Mouse (Mus musculus) spleen, adult 18-20 months (tissue): ENCODE measurements at regions not wholly inside any gene's neighbourhood (a gene's known extent, or its start where the extent isn't known, plus 50 kb on each side); places are given as distances from the start of the nearest gene placed in this dataset.

ENCODE experiments used
- DNase-seq, 2 experiments: peaks; one replicate each; pipeline ENCODE4 v3.0.0; 2022; ENCODE audit warnings: mixed read lengths in 2 of 2

DNA sequence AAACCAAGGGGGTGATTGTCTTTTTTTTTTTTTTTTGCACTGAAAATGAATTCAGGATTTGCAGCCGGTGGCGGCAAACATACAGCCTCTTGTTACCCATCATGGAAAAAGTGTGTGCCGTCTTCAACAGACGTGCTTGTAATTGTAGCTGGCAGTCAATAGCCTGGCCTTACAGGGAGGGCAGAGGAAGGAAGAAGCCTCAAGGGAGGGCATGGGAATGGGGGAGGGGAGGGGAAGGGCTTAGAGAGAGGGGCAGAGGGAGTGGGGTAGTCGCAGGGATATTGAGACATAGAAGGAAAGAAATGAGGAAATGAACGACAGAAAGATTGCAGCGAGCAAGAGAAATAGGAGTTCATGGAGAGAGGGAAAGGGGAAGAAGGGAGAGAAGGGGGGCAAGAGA is 137.4 kb upstream of the Zc3h12a start:
- no peak for DNase-seq

DNA sequence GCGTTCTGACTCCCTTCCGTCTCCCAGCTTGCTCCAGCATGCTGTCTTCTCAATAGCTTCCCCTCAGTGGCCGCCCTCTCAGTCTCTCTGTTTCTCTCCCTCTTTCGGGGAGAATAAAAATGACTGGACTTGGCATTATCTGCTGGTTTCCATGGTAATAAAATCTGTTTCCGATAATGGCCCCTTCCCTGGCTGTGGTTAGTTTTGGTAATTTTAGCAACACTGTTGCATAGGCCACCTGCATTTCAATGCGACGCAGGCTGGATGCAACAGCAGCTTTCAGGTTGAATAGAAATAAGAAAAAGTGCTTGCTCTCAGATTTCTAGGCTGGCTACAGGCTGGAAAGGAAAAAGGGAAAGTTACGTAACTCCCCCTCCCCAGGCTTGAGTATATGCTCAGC is 133.9 kb upstream of the Zc3h12a start:
- no peak for DNase-seq

DNA sequence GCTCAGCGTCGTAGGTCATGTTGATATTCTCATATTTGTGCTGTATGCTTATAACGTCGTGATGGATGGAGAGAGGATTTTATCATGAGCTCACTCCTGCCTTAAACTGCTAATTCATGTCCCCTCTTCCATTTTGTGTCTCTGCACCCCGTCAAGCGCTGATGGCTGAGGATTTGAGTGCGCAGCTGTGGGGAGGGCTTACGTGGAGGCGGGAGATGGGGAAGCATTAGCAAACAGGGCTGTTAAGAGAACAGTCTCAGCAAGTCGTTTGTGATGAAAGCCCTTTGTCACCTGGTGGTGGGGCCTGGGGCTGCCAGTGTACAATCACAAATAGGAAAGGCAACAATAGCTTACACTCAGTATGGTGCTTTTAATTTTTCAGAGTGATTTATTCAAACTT is 131.7 kb upstream of the Zc3h12a start:
- no peak for DNase-seq

DNA sequence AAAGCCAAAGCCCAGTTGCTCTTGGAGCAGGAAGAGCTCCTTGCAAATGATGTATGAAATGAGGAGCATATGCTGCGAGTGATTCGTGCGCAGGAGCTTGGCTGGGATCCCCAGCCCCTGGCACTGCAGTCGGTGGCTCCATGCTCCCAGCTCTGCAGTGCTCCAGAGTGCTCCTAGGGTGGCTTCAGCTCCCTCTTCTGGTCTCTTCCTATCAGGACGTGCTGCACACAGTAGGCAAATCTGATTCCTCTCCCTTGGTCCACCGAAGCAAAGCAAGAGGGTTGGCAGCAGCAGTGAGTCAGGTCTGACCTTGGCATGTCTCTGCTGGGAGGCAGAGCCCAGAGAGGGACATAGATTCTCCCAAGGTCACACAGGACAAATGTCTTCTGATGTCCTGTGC is 130.3 kb upstream of the Zc3h12a start:
- DNase-seq: no peak

GRCm38 (mm10) chr4:125253161-125253560 is 125.5 kb upstream of the Zc3h12a start:
- DNase-seq: no peak

- DNase-seq: no peak
These were observed 124.6 kb upstream of the Zc3h12a start for GRCm38 (mm10) chr4:125252228-125252627.

- no peak for DNase-seq
These were observed 121.4 kb upstream of the Zc3h12a start for GRCm38 (mm10) chr4:125249061-125249460.

- DNase-seq: no peak
These were observed 118.5 kb upstream of the Zc3h12a start for GRCm38 (mm10) chr4:125246171-125246570.

DNA sequence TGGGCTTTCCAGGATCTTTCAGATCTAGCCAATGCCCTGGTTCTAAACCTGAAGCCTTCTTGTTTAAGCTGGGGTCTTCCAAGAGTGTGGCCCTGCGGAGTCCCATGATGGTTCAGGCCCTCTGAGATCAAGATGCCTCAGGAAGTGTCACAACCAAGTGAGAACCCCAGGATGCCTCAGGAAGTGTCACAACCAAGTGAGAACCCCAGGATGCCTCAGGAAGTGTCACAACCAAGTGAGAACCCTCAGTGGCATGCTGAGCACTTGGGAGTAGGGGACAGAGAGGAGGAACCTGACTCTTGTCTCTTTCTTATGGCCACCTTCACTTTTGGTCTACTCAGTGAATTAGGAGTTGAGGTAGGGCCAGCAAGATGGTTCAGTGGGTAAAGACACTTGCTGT is 114.9 kb upstream of the Zc3h12a start:
- no peak for DNase-seq

DNA sequence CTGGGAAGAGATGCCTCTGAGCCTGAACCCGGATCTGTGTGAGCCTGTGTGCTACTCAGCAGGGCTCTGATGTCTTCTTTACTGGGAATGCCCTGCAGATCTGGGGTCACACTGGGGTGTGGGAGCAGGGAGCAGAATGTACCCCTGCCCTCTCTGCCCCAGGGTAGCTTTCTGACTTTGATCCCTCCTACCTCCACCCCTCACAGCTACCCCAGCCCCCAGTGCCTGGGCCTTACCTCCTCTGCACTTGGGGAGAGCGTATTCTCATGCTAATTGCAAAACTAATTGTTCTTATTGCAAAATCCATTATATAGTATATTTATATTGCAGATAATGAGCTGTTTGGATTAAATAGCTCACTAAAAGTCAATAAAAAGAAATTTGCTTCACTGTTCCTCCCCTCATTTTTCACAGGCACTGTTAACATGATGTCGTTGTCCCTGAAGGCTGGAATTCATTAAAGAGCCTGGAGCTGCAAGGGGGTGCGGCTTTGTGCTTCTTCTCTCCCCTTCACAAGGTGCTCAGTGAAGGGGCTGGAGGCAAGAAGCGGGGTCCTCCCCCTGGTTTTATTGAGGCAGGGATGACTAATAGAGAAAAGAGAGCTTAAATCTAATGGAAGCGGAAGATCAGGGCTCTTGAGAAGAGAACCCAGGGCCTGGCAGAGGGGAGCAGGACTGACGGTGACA is 114.1 kb upstream of the Zc3h12a start:
- no peak for DNase-seq

DNA sequence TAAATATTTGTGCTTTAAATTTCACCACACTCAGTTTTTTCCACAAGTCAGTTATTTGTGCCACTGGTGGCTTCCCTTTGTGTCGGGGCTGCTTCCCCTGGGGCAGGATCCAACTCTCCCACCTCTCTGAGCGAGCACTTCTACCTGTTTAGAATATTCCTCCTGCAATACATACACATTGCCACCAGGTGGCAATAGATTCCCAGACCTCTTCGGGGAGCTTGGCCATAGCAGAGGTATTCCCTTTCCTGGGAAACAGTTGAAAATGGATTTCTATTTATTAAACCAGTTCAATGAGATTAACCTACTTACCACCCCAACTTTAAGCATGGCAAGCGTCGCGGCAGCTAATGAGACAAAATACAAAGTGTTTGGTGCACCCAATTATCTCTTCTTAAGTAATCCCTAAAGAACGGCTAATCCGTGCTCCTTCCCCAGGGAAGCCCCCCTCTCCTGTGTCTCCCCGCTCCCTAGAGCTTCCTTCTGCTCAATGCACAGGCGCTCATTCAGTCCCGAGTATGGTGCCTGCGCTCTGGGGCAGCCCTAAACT is 104.1 kb upstream of the Zc3h12a start:
- DNase-seq: no peak

GRCm38 (mm10) chr4:125227194-125227593 is 99.6 kb upstream of the Zc3h12a start:
- DNase-seq: no peak

- no peak for DNase-seq
These were observed 95.3 kb upstream of the Zc3h12a start for GRCm38 (mm10) chr4:125222922-125223321.

GRCm38 (mm10) chr4:125220314-125220713 is 92.7 kb upstream of the Zc3h12a start:
- no peak for DNase-seq

DNA sequence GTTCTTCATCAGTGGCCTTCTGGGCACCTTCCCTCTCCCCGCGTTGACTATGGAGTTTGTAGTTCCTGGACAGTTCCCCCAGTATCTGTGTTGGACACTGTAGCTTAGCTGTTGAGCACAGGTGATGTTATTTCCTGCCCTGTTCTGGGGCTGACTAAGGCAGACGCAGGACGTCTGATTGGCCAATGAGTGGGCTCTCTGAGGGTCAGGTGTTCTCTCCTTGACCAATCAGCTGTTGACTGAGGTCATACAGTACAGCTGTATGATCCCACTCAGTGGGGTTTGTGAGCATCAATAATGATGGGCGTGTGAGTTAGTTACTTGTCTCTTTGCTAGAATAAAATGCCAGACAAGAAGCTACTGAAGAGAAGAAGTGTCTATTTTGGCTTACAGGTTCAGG is 91.6 kb upstream of the Zc3h12a start:
- no peak for DNase-seq

- no peak for DNase-seq
These were observed 86.7 kb upstream of the Zc3h12a start for GRCm38 (mm10) chr4:125214306-125214705.

- no peak for DNase-seq
These were observed 84.5 kb upstream of the Zc3h12a start for GRCm38 (mm10) chr4:125212176-125212530.

GRCm38 (mm10) chr4:125211459-125212175 is 84.0 kb upstream of the Zc3h12a start:
- DNase-seq: no peak

- no peak for DNase-seq
These were observed 83.1 kb upstream of the Zc3h12a start for GRCm38 (mm10) chr4:125210719-125211118.

DNA sequence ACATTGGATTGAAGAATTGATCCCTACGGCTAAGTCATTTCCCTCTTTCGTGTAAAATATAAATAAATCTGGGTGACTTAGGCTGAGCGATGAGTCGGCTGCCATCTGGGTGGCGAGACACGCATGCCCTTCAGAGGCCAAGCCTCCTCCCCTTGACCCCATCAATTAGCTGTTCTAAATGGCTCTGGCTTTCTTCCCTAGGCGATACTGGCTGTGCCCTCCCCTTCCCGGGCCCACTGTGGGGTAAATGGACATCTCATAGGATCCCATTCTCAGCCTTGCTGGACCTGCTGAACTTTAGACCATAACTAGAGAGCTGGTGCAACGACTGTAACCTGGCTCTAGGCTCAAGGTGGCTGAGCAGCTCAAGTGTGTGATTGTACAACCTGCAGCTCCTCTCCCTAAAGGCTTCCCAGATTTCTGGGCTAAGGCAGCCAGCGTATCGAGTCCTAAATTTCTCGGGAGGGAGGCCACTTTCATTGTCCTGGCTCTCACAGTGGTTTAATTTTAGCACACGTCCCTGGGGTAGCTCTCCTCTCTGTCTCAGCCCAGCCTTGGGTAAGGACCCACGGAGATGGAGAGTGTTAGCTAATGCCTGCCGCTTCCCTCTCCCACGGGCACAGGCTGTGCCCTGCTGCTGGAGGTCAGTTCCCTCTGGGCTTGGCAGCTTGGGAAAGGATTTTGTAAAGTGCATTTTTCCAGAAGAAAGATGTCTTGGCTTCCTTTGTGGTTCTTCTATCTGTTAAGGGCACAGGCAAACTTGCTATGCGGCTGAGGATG is 80.7 kb upstream of the Zc3h12a start:
- DNase-seq: no peak

- DNase-seq: no peak
These were observed 75.9 kb upstream of the Zc3h12a start for GRCm38 (mm10) chr4:125203521-125203920.

- no peak for DNase-seq
These were observed 74.1 kb upstream of the Zc3h12a start for GRCm38 (mm10) chr4:125201638-125202325.

DNA sequence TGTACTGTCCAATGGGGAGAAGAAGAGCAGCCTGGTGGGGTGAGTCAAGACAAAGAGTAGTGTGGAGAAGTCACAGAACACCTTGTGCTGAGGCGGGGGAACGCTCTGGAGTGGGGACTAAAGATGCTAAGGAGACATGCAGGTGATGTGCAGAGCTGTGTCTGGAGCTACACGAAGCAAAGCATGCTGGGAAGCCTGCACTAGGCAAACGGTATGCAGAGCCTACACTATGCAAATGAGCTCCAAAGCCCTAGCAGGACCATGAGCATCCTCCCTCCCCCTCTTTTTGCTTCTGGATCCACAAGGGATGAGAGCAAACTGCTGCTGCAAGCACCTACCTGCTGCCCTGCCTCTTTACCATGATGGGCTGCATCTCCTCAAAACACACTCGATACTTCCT is 73.1 kb upstream of the Zc3h12a start:
- DNase-seq: no peak
